Mouse (Mus musculus) liver, embryonic 14.5 days (tissue): ENCODE results near the gene Rragd.

ENCODE experiments used
- CTCF ChIP-seq: IDR thresholded peaks from 2 replicates; pipeline ENCODE4 v1.5.1; 2016; ENCODE audit warnings: antibody characterized with exemption, low read depth, control low read depth
- EP300 ChIP-seq: IDR thresholded peaks from 2 replicates; pipeline ENCODE4 v1.6.1; 2016; ENCODE audit warnings: antibody characterized with exemption, low read depth

GRCm38 (mm10) chr4:33039826-33040225 lies 57.0 kb downstream of the Rragd start:
- no peak for TF ChIP-seq EP300
- no peak for TF ChIP-seq CTCF
